Mouse (Mus musculus) C2C12 (cell line): ENCODE measurements around the gene Gm36028.

Source experiments
- CEBPB ChIP-seq: IDR thresholded peaks from one replicate; pipeline ENCODE4 v1.6.1; 2011; ENCODE audit warnings: low read depth, mild to moderate bottlenecking, control low read depth, moderate library complexity
- CTCF ChIP-seq: IDR thresholded peaks from one replicate; pipeline ENCODE4 v1.5.1; 2011; ENCODE audit not compliant: control insufficient read depth, insufficient read depth, insufficient read length
- MAX ChIP-seq: IDR thresholded peaks from one replicate; pipeline ENCODE4 v1.6.1; 2011; ENCODE audit warnings: mild to moderate bottlenecking, control low read depth
- MYOD1 ChIP-seq: IDR thresholded peaks from one replicate; pipeline ENCODE4 v1.6.1; 2011; ENCODE audit warnings: low read depth; ENCODE audit not compliant: control insufficient read depth, insufficient read length
- USF1 ChIP-seq: IDR thresholded peaks from one replicate; pipeline ENCODE4 v1.6.1; 2011; ENCODE audit warnings: low read depth, mild to moderate bottlenecking, control low read depth, moderate library complexity

DNA sequence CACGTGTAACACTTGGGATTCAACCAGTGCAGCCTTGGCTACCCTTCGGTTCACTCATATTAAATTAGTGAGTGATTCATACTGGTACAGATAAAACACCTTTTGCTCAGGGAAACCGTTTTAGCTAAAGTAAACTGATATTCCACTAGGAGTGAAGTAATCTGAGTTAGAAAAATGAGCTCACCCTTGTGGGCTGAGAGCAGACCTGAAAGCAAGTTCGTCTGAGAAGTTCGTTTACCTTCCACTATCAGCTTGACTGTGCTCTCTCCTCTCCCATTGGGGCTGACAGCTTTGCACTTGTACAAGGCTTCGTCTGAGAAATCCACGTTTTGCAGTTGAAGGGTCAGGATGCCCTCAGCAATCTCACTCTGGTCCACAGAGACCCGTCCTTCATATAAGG is 5.4 kb downstream of the Gm36028 start:
- TF ChIP-seq CTCF = no peak
- TF ChIP-seq MAX = no peak
- TF ChIP-seq USF1 = no peak
- TF ChIP-seq MYOD1 = no peak
- no peak for TF ChIP-seq CEBPB
